ENCODE assay signal across 7 mouse cellular contexts in the genomic region with DNA sequence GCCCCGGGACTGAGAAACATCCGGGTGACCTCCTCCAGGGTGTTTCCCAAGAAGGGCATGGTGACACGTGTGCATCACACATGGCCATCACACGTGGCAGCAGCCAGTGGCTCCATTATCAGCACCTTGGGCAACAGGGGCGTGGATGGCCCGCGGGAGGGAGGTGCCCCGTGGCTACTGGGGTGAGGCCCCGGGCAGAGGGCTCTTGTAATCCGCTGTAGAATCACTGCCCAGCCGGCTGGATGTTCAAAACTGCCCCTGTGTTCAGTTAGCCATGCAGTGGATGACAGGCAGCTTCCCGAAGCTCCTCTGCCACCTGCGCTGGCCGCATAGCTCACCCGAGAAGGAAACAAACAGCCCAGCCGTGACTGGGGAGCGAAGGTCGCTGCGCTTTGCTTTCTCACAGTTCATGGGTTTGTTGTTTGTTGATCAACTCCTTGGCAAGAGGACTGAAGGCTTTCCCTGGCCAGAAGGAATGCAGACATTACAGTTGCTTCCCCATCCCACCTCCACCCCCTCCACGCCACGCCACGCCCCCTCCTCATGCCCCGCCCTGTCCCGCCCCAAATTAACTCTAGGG. TPM values are rescaled to one million over a fixed set of nuclear protein-coding genes. Genes with fewer than 3 reads are reported as not detected.
DNase-seq lines count a peak whose midpoint lies in the region; ATAC-seq lines count a peak whose summit lies in the region.

No protein-coding gene starts in this region.

- H3K27ac ChIP-seq in hindbrain, embryonic 12.5 days, result no peak overlapping the region
- H3K27ac ChIP-seq in neural tube, embryonic 14.5 days (ENCODE audit: low read depth, low read length), result no peak overlapping the region

- no peak overlapping the region; the same call in 1 of the 2 replicates for H3K4me3 ChIP-seq in hindbrain, embryonic 12.5 days
- no peak overlapping the region for H3K4me3 ChIP-seq in neural tube, embryonic 14.5 days (ENCODE audit: low read depth, low read length)

- peak overlapping the region; percentile 42 for H3K4me2 ChIP-seq in hindbrain, embryonic 12.5 days (replicated peaks)
- H3K4me2 ChIP-seq in neural tube, embryonic 14.5 days (ENCODE audit: low read depth, low read length), result peak overlapping the region; percentile 14; the same call in 1 of the 2 replicates

- DNase-seq in ES-CJ7 (ENCODE audit: low read depth, low spot score), result peak; percentile 45
- DNase-seq in adrenal gland, postnatal 25 days, result peak; percentile 39
- DNase-seq in liver, result peak; percentile 42
- DNase-seq in frontal cortex, postnatal 25 days (ENCODE audit: low spot score in 2 of 2), result no peak
- DNase-seq in cerebellum, adult 8-10 months, result no peak

- no peak for ATAC-seq in hindbrain, embryonic 12.5 days (ENCODE audit: low FRiP score)
- no peak for ATAC-seq in neural tube, embryonic 14.5 days (ENCODE audit: low read depth)

- H3K4me1 ChIP-seq in hindbrain, embryonic 12.5 days, result peaks cover 15% of the 10 kb centered on the region
- no peaks in the 10 kb centered on the region for H3K4me1 ChIP-seq in neural tube, embryonic 14.5 days (ENCODE audit: control insufficient read depth, insufficient read depth, low read length)

- H3K9ac ChIP-seq in hindbrain, embryonic 12.5 days, result no peak overlapping the region
- no peak overlapping the region for H3K9ac ChIP-seq in neural tube, embryonic 14.5 days (replicated peaks; ENCODE audit: low read depth, low read length)

- 30% methylated on average over 24 of the region's 24 CpGs for WGBS in hindbrain, embryonic 12.5 days
- 27% methylated on average over 24 of the region's 24 CpGs for WGBS in neural tube, embryonic 14.5 days

- H3K36me3 ChIP-seq in hindbrain, embryonic 12.5 days, result no peaks in the 10 kb centered on the region
- no peaks in the 10 kb centered on the region for H3K36me3 ChIP-seq in neural tube, embryonic 14.5 days (ENCODE audit: control insufficient read depth, insufficient read depth, low read length)

- no peaks in the 10 kb centered on the region for H3K9me3 ChIP-seq in hindbrain, embryonic 12.5 days (replicated peaks)
- no peaks in the 10 kb centered on the region for H3K9me3 ChIP-seq in neural tube, embryonic 14.5 days (ENCODE audit: control insufficient read depth, low read length)

- no peaks in the 10 kb centered on the region; the same call in 1 of the 2 replicates for H3K27me3 ChIP-seq in hindbrain, embryonic 12.5 days
- no peaks in the 10 kb centered on the region for H3K27me3 ChIP-seq in neural tube, embryonic 14.5 days (ENCODE audit: control insufficient read depth, insufficient read depth, low read length)

RNA-seq across cellular contexts. Expression of gene Slc2a5, which starts 13.7 kb away (rescaled TPM):
- total RNA-seq in adrenal gland, postnatal 25 days (2021), result 2.3 and 3.6 TPM in 2 replicates
- polyA plus RNA-seq in hindbrain, embryonic 12.5 days (2016; fragmentation: Nextera tagmentation; extraction: Ambion mirVana), result 1.7 and 2.1 TPM in 2 replicates
- polyA plus RNA-seq in neural tube, embryonic 14.5 days (2014; fragmentation: Nextera tagmentation; extraction: Ambion mirVana), result 3.0 and 3.4 TPM in 2 replicates

RNA-seq across cellular contexts. Expression of gene Slc2a7, which starts 16.0 kb away (rescaled TPM):
- total RNA-seq in adrenal gland, postnatal 25 days (2021), result not detected in 2 replicates
- not detected in 2 replicates for polyA plus RNA-seq in hindbrain, embryonic 12.5 days (2016; fragmentation: Nextera tagmentation; extraction: Ambion mirVana)
- not detected in 2 replicates for polyA plus RNA-seq in neural tube, embryonic 14.5 days (2014; fragmentation: Nextera tagmentation; extraction: Ambion mirVana)

RNA-seq across cellular contexts. Expression of gene Gpr157, which starts 45.6 kb away (rescaled TPM):
- 1.1 and 1.7 TPM in 2 replicates for total RNA-seq in adrenal gland, postnatal 25 days (2021)
- polyA plus RNA-seq in hindbrain, embryonic 12.5 days (2016; fragmentation: Nextera tagmentation; extraction: Ambion mirVana), result 0.68 TPM in 2 replicates
- 0.16 and 0.33 TPM in 2 replicates for polyA plus RNA-seq in neural tube, embryonic 14.5 days (2014; fragmentation: Nextera tagmentation; extraction: Ambion mirVana)

Comparison
In these comparisons a context has a peak if more than half of its experiments do, and no peak if none do; other contexts are left out.
1. DNase-seq: peak in ES-CJ7 (single experiment), adrenal gland, postnatal 25 days (single experiment) and liver (single experiment); none in frontal cortex, postnatal 25 days (0 of 2) and cerebellum, adult 8-10 months (single experiment).